Mouse (Mus musculus) thymus, postnatal 4 days (tissue): ENCODE results near the gene Dhdh.

Experiments used
- DNase-seq: peaks from one replicate; pipeline ENCODE4 v3.0.0; 2021

Dhdh gene

DNA sequence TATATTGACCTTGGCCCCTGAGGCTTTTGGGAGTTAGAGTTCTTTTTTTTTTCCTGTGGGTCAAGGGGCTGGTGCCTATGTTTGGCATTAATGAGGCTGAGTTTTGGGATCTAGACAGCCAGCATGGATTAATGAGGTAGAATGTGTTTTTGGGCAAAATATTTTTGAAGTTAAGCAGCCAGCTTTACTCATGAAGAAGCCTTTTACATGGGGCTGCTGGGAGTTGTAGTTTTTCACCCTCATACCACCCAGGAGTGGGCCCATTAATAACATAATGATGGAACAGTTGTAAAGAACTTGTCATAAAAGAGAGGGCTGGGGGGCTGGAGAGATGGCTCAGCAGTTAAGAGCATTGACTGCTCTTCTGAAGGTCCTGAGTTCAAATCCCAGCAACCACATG is 42.0 kb downstream of the Dhdh start:
- no peak for DNase-seq

- DNase-seq, result no peak
Observed at GRCm38 (mm10) chr7:45443526-45444420, 44.8 kb downstream of the Dhdh start.

DNA sequence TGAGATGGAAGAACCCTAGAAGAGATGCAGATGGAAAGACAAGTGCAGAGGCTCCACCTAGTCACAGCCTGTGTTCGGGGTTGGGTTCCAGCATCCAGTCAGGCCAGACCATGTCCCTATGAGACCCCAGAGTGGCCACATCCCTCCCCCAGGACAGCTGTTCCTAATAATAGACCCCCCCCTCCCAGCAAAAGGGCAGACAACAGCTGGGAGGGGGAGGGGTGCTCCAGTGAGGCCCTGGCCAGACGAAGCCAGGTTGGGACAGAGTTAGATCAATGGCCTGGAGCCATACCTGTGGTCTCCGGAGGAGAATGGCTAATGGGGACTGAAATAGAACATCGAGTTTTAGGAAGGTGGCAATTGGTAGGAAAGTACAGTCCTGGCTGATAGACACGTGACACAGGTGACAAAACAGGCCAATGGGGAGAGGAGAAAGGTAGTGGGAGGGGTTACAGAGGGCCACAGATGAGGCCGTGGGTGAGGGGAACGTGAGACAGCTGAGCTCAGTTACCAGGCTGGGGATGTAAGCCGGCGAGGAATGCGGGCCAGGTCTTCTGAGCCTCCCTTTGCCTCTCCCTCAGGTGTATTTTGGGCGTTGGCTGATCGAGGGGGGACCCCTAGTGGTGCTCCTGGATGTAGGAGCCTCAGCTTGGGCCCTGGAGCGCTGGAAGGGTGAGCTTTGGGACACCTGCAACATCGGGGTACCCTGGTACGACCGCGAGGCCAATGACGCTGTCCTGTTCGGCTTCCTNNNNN is 50.9 kb downstream of the Dhdh start, which contains the start of gene Ruvbl2:
Ruvbl2 (minus strand) TSS at position 576 of the 756 bp plus-strand sequence.
- DNase-seq, result peak; percentile 55

DNA sequence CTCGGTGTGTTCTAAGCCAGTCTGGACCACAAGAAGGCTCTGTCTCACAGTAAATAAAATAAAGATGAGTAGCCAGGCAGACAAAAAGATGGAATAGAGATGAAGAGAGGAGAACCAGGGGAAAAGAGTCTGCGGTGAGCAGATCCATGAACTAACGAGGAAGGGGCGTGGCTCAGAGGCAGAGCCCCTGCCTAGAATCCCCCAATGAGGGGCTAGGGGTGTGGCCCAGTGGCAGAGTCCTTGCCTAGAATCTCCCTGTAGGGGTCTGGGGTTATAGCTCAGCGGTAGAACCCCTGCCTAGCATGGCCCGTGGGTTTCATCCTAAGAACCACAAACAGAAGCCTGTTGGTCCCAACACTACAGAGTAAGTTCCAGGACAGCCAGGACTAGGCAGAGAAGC is 51.6 kb downstream of the Dhdh start:
- DNase-seq, result no peak

DNA sequence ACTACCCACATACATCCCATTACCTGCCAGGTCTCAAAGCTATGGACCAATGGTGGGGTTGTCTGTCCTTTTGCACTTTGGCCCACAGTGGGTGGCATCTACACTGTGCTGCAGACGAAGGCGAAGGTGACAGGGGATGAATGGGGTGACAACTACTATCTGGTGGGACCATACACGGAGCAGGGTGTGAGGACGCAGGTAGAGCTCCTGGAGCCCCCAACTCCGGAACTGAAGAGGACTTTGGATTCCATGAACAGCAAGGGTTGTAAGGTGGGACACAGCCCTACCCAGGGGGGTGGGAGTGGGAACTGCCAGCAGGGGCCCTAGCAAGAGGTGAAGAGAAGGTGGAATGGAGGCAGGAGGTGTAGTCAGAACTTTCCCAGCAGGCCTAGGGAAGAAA is 52.2 kb downstream of the Dhdh start:
- no peak for DNase-seq

- DNase-seq, result no peak
Observed at GRCm38 (mm10) chr7:45435038-45435437, 53.6 kb downstream of the Dhdh start.

- DNase-seq, result peak; percentile 100
Observed at GRCm38 (mm10) chr7:45434203-45435015, 54.2 kb downstream of the Dhdh start, which contains the start of gene Gys1. Gys1 (plus strand) TSS chr7:45434844.

GRCm38 (mm10) chr7:45433835-45434202 is 54.8 kb downstream of the Dhdh start:
- no peak for DNase-seq

- DNase-seq, result no peak
Observed at GRCm38 (mm10) chr7:45426556-45426955, 62.0 kb downstream of the Dhdh start.

DNA sequence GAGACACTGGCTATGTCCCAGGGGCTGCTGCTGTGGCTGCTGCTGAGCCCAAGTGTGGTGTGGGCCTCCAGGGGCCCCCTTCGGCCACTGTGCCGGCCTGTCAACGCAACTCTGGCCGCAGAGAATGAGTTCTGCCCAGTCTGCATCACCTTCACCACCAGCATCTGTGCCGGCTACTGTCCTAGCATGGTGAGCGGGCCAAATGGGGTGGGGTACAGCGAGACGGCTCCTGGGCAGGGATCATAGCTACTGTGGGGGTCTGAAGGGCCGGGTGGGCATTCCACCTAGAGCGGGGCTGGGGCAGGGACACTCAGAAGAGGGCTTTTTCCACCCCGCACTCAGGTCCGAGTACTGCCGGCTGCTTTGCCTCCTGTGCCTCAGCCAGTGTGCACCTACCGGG is 67.4 kb downstream of the Dhdh start:
- no peak for DNase-seq
